Comparison of ENCODE assay signal across 13 mouse cellular contexts in genomic region chr7:30412735-30413147, GRCm38 (mm10). TPM values are rescaled to one million over a fixed set of nuclear protein-coding genes. Genes with fewer than 3 reads are reported as not detected.
DNase-seq lines count a peak whose midpoint lies in the region; ATAC-seq lines count a peak whose summit lies in the region.
"Had no signal": no experiment of that assay in that cellular context is flagged by ENCODE, and none has a peak within 500 bp of the region (broad histone marks: within the 10 kb centered on the region; RNA-seq: fewer than 3 reads in every experiment).

No protein-coding gene starts in this region.

- 57% methylated on average over 4 of the region's 4 CpGs for WGBS in lung, embryonic 15.5 days
- WGBS in hindbrain, embryonic 14.5 days, result 50% methylated on average over 4 of the region's 4 CpGs
- 60% methylated on average over 4 of the region's 4 CpGs for WGBS in hindbrain, embryonic 16.5 days

- H3K27me3 ChIP-seq in lung, embryonic 15.5 days, result no peaks in the 10 kb centered on the region
- H3K27me3 ChIP-seq in hindbrain, embryonic 14.5 days (ENCODE audit: control insufficient read depth, insufficient read depth, low read length), result no peaks in the 10 kb centered on the region
- H3K27me3 ChIP-seq in hindbrain, embryonic 16.5 days (replicated peaks; ENCODE audit: control insufficient read depth, insufficient read depth, low read length), result no peaks in the 10 kb centered on the region
- H3K27me3 ChIP-seq: midbrain, embryonic 15.5 days had no signal

- ATAC-seq in lung, embryonic 15.5 days (ENCODE audit: borderline replicate concordance, extremely low read depth, low FRiP score, low TSS enrichment), result 0 out of 2 replicates have a peak, but pooled peaks have one; percentile 31
- ATAC-seq in hematopoietic stem cell, adult 5-6 weeks (replicated peaks in 1 of 2; ENCODE audit: insufficient read depth in 1 of 2, low FRiP score in 2 of 2, low TSS enrichment in 1 of 2, low read depth in 1 of 2, poor library complexity in 2 of 2, severe bottlenecking in 2 of 2), result peak; percentile 63 to 76
- peak; percentile 63 for ATAC-seq in neutrophil, adult 5-6 weeks (ENCODE audit: extremely low read depth, insufficient number of reproducible peaks, low FRiP score, poor library complexity, severe bottlenecking)
- ATAC-seq in hindbrain, embryonic 14.5 days (ENCODE audit: low FRiP score), result no peak
- ATAC-seq in hindbrain, embryonic 16.5 days, result no peak
- ATAC-seq: midbrain, embryonic 15.5 days had no signal

- no peaks in the 10 kb centered on the region for H3K9me3 ChIP-seq in lung, embryonic 15.5 days
- no peaks in the 10 kb centered on the region for H3K9me3 ChIP-seq in hindbrain, embryonic 14.5 days (ENCODE audit: control insufficient read depth, low read length)
- H3K9me3 ChIP-seq in hindbrain, embryonic 16.5 days (ENCODE audit: control insufficient read depth, low read length), result no peaks in the 10 kb centered on the region
- H3K9me3 ChIP-seq: kidney, embryonic 15.5 days; limb, embryonic 12.5 days; midbrain, embryonic 15.5 days had no signal

- no peaks in the 10 kb centered on the region for H3K4me1 ChIP-seq in lung, embryonic 15.5 days
- H3K4me1 ChIP-seq in hindbrain, embryonic 14.5 days (replicated peaks; ENCODE audit: control insufficient read depth, insufficient read depth, low read length), result no peaks in the 10 kb centered on the region
- no peaks in the 10 kb centered on the region for H3K4me1 ChIP-seq in hindbrain, embryonic 16.5 days (ENCODE audit: control insufficient read depth, insufficient read depth, low read depth, low read length)
- H3K4me1 ChIP-seq: kidney, embryonic 15.5 days; limb, embryonic 12.5 days; midbrain, embryonic 15.5 days had no signal

- H3K9ac ChIP-seq in lung, embryonic 15.5 days, result no peak overlapping the region
- H3K9ac ChIP-seq in hindbrain, embryonic 14.5 days, result no peak overlapping the region
- no peak overlapping the region for H3K9ac ChIP-seq in hindbrain, embryonic 16.5 days (ENCODE audit: low read depth, low read length)
- H3K9ac ChIP-seq: kidney, embryonic 15.5 days; limb, embryonic 12.5 days; midbrain, embryonic 15.5 days had no signal

- no peak overlapping the region for H3K4me3 ChIP-seq in lung, embryonic 15.5 days
- no peak overlapping the region for H3K4me3 ChIP-seq in hindbrain, embryonic 14.5 days (replicated peaks; ENCODE audit: low read length)
- H3K4me3 ChIP-seq in hindbrain, embryonic 16.5 days (ENCODE audit: low read length), result no peak overlapping the region
- H3K4me3 ChIP-seq: kidney, embryonic 15.5 days; limb, embryonic 12.5 days; midbrain, embryonic 15.5 days had no signal

- no peaks in the 10 kb centered on the region for H3K36me3 ChIP-seq in lung, embryonic 15.5 days
- no peaks in the 10 kb centered on the region for H3K36me3 ChIP-seq in hindbrain, embryonic 14.5 days (replicated peaks; ENCODE audit: control insufficient read depth, insufficient read depth)
- H3K36me3 ChIP-seq in hindbrain, embryonic 16.5 days (ENCODE audit: control insufficient read depth, insufficient read depth, low read length), result no peaks in the 10 kb centered on the region
- H3K36me3 ChIP-seq: kidney, embryonic 15.5 days; limb, embryonic 12.5 days; midbrain, embryonic 15.5 days had no signal

- DNase-seq in lung, postnatal 14 days, result no peak
- peak; percentile 49 to 64 for DNase-seq in thymus, postnatal 36 days
- no peak for DNase-seq in hindbrain, embryonic 14.5 days (ENCODE audit: low spot score)
- DNase-seq in adrenal gland, adult 2 months, result no peak
- DNase-seq: cerebellum, adult 18-20 months; heart, postnatal 4 days had no signal

- H3K4me2 ChIP-seq in lung, embryonic 15.5 days, result no peak overlapping the region
- H3K4me2 ChIP-seq in hindbrain, embryonic 14.5 days (replicated peaks), result no peak overlapping the region
- H3K4me2 ChIP-seq in hindbrain, embryonic 16.5 days (ENCODE audit: low read length), result no peak overlapping the region
- H3K4me2 ChIP-seq: kidney, embryonic 15.5 days; limb, embryonic 12.5 days; midbrain, embryonic 15.5 days had no signal

- H3K27ac ChIP-seq in lung, embryonic 15.5 days, result no peak overlapping the region
- H3K27ac ChIP-seq in hindbrain, embryonic 14.5 days, result no peak overlapping the region
- H3K27ac ChIP-seq in hindbrain, embryonic 16.5 days (ENCODE audit: low read depth, low read length), result no peak overlapping the region
- H3K27ac ChIP-seq: kidney, embryonic 15.5 days; limb, embryonic 12.5 days; midbrain, embryonic 15.5 days had no signal

RNA-seq across cellular contexts. Expression of gene Tyrobp, which starts 0.8 kb away (rescaled TPM):
- polyA plus RNA-seq in lung, embryonic 15.5 days (2015; fragmentation: Nextera tagmentation; extraction: Ambion mirVana), result 50.8 and 56.1 TPM in 2 replicates
- total RNA-seq in hematopoietic stem cell, adult 5-6 weeks (2017), result 50.4 and 134 TPM in 2 replicates
- total RNA-seq in neutrophil, adult 5-6 weeks (2017), result 1,375 and 1,494 TPM in 2 replicates
- 27.2 and 35.6 TPM in 2 replicates for polyA plus RNA-seq in hindbrain, embryonic 14.5 days (2014; fragmentation: Nextera tagmentation; extraction: Ambion mirVana)
- 10 to 100 TPM; 34.7 to 41.9 TPM for total RNA-seq in adrenal gland, adult 2 months (2021)
- polyA plus RNA-seq in adrenal gland, adult 2 months (2012; rRNA removed), result 73.3 and 87.9 TPM in 2 replicates
- 29.7 and 31.5 TPM in 2 replicates for polyA plus RNA-seq in hindbrain, embryonic 16.5 days (2015; fragmentation: Nextera tagmentation; extraction: Ambion mirVana)

RNA-seq across cellular contexts. Expression of gene Hcst, which starts 6.9 kb away (rescaled TPM):
- polyA plus RNA-seq in lung, embryonic 15.5 days (2015; fragmentation: Nextera tagmentation; extraction: Ambion mirVana), result 0.70 and 2.3 TPM in 2 replicates
- total RNA-seq in hematopoietic stem cell, adult 5-6 weeks (2017), result 11.6 and 14.3 TPM in 2 replicates
- 44.4 and 46.6 TPM in 2 replicates for total RNA-seq in neutrophil, adult 5-6 weeks (2017)
- 1.1 TPM in 1 of 2 replicates, not detected in the other for polyA plus RNA-seq in hindbrain, embryonic 14.5 days (2014; fragmentation: Nextera tagmentation; extraction: Ambion mirVana)
- 1 to 10 TPM; 1.2 to 2.0 TPM for total RNA-seq in adrenal gland, adult 2 months (2021)
- polyA plus RNA-seq in adrenal gland, adult 2 months (2012; rRNA removed), result 6.3 and 7.9 TPM in 2 replicates
- polyA plus RNA-seq in hindbrain, embryonic 16.5 days (2015; fragmentation: Nextera tagmentation; extraction: Ambion mirVana), result 0.95 and 0.97 TPM in 2 replicates
- polyA plus RNA-seq: limb, embryonic 12.5 days had no signal

RNA-seq across cellular contexts. Expression of gene Nfkbid, which starts 8.8 kb away (rescaled TPM):
- 1.5 and 2.1 TPM in 2 replicates for polyA plus RNA-seq in lung, embryonic 15.5 days (2015; fragmentation: Nextera tagmentation; extraction: Ambion mirVana)
- 40.3 and 45.4 TPM in 2 replicates for total RNA-seq in hematopoietic stem cell, adult 5-6 weeks (2017)
- 34.3 and 46.9 TPM in 2 replicates for total RNA-seq in neutrophil, adult 5-6 weeks (2017)
- 1.8 and 2.9 TPM in 2 replicates for polyA plus RNA-seq in hindbrain, embryonic 14.5 days (2014; fragmentation: Nextera tagmentation; extraction: Ambion mirVana)
- 1 to 10 TPM; 1.1 to 1.3 TPM for total RNA-seq in adrenal gland, adult 2 months (2021)
- polyA plus RNA-seq in adrenal gland, adult 2 months (2012; rRNA removed), result 3.7 and 4.1 TPM in 2 replicates
- 2.5 and 2.9 TPM in 2 replicates for polyA plus RNA-seq in hindbrain, embryonic 16.5 days (2015; fragmentation: Nextera tagmentation; extraction: Ambion mirVana)

RNA-seq across cellular contexts. Expression of gene Aplp1, which starts 32.6 kb away (rescaled TPM):
- 23.9 and 24.4 TPM in 2 replicates for polyA plus RNA-seq in lung, embryonic 15.5 days (2015; fragmentation: Nextera tagmentation; extraction: Ambion mirVana)
- total RNA-seq in hematopoietic stem cell, adult 5-6 weeks (2017), result not detected in 2 replicates
- total RNA-seq in neutrophil, adult 5-6 weeks (2017), result 0.98 TPM in 1 of 2 replicates, not detected in the other
- 690 and 752 TPM in 2 replicates for polyA plus RNA-seq in hindbrain, embryonic 14.5 days (2014; fragmentation: Nextera tagmentation; extraction: Ambion mirVana)
- total RNA-seq in adrenal gland, adult 2 months (2021), result 10 to 100 TPM; 22.7 to 43.2 TPM
- polyA plus RNA-seq in adrenal gland, adult 2 months (2012; rRNA removed), result 37.7 and 54.1 TPM in 2 replicates
- polyA plus RNA-seq in hindbrain, embryonic 16.5 days (2015; fragmentation: Nextera tagmentation; extraction: Ambion mirVana), result 742 and 752 TPM in 2 replicates

RNA-seq across cellular contexts. Expression of gene Kirrel2, which starts 44.7 kb away (rescaled TPM):
- not detected in 2 replicates for polyA plus RNA-seq in lung, embryonic 15.5 days (2015; fragmentation: Nextera tagmentation; extraction: Ambion mirVana)
- not detected in 2 replicates for total RNA-seq in hematopoietic stem cell, adult 5-6 weeks (2017)
- total RNA-seq in neutrophil, adult 5-6 weeks (2017), result not detected in 2 replicates
- polyA plus RNA-seq in hindbrain, embryonic 14.5 days (2014; fragmentation: Nextera tagmentation; extraction: Ambion mirVana), result 1.8 and 2.4 TPM in 2 replicates
- total RNA-seq in adrenal gland, adult 2 months (2021), result not detected
- not detected in 2 replicates for polyA plus RNA-seq in adrenal gland, adult 2 months (2012; rRNA removed)
- 3.0 and 4.2 TPM in 2 replicates for polyA plus RNA-seq in hindbrain, embryonic 16.5 days (2015; fragmentation: Nextera tagmentation; extraction: Ambion mirVana)

Comparison
In these comparisons a context has a peak if more than half of its experiments do, and no peak if none do; other contexts are left out.
1. ATAC-seq: peak in lung, embryonic 15.5 days (single experiment), hematopoietic stem cell, adult 5-6 weeks (2 of 2) and neutrophil, adult 5-6 weeks (single experiment); none in hindbrain, embryonic 14.5 days (single experiment) and hindbrain, embryonic 16.5 days (single experiment).
2. DNase-seq: peak in thymus, postnatal 36 days (2 of 2); none in lung, postnatal 14 days (single experiment), hindbrain, embryonic 14.5 days (single experiment) and adrenal gland, adult 2 months (single experiment).